Mouse (Mus musculus) megakaryocyte, embryonic 14.5 days (primary cell): ENCODE data around the gene Xrcc5. TPM values are rescaled to one million over a fixed set of nuclear protein-coding genes. Genes with fewer than 3 reads are reported as not detected.

ENCODE experiments used
- H3K27me3 ChIP-seq: replicated peaks from 2 replicates; pipeline ENCODE3; 2012; ENCODE audit warnings: inconsistent platforms
- H3K36me3 ChIP-seq: replicated peaks from 2 replicates; pipeline ENCODE3; 2012; ENCODE audit warnings: low read length, inconsistent platforms, mixed read lengths
- H3K4me1 ChIP-seq: 2 replicates; pipeline ENCODE4 v1.6.1; 2012; ENCODE audit warnings: inconsistent platforms
- H3K4me3 ChIP-seq: replicated peaks from 2 replicates; pipeline ENCODE3; 2012; ENCODE audit warnings: moderate library complexity, mild to moderate bottlenecking, inconsistent platforms
- H3K9me3 ChIP-seq: 2 replicates; pipeline ENCODE4 v1.6.1; 2012; ENCODE audit warnings: inconsistent platforms
- FLI1 ChIP-seq: IDR thresholded peaks from 2 replicates; pipeline ENCODE4 v1.6.1; 2012; ENCODE audit warnings: low read length, inconsistent platforms, mixed read lengths
- GATA1 ChIP-seq: IDR thresholded peaks from 3 replicates; pipeline ENCODE4 v1.6.1; 2012; ENCODE audit warnings: mixed read lengths, low read length, inconsistent platforms, borderline replicate concordance
- polyA plus RNA-seq: library from polyadenylated mRNA; stranded (reverse); fragments of >175 nt; gene quantifications from 2 replicates; pipeline ENCODE4 v1.2.3, GENCODE M21; 2012; ENCODE audit warnings: low replicate concordance; ENCODE audit not compliant: insufficient read depth

Gene Xrcc5
- polyA plus RNA-seq, 1 experiment = 0.62 TPM

DNA sequence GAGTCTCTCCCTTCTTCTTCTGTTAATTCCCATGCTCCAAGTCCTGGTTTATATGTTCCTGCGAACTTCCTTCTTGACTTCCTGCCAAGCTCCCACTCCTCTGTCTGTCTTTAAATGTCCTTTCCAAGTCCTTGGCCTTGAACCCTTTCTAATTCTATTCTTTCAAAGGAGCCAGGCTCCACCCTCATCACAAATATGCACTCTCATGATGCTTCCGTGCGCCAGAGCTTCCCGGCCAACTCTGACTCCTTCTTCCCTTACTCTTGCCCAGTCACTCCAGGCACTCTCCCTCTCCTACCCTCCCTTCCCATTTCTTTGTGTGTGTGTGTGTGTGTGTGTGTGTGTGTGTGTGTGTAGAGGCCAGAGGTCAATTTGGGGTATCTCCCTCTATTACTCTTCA, 70.9 kb downstream of the Xrcc5 start:
- peaks cover 8% of the 10 kb centered on the region for H3K9me3 ChIP-seq
- TF ChIP-seq GATA1 = no peak
- TF ChIP-seq FLI1 = no peak
- H3K4me1 ChIP-seq = peaks cover 6% of the 10 kb centered on the region
- no peaks in the 10 kb centered on the region for H3K27me3 ChIP-seq
- H3K36me3 ChIP-seq = no peaks in the 10 kb centered on the region
- no peak overlapping the region for H3K4me3 ChIP-seq

DNA sequence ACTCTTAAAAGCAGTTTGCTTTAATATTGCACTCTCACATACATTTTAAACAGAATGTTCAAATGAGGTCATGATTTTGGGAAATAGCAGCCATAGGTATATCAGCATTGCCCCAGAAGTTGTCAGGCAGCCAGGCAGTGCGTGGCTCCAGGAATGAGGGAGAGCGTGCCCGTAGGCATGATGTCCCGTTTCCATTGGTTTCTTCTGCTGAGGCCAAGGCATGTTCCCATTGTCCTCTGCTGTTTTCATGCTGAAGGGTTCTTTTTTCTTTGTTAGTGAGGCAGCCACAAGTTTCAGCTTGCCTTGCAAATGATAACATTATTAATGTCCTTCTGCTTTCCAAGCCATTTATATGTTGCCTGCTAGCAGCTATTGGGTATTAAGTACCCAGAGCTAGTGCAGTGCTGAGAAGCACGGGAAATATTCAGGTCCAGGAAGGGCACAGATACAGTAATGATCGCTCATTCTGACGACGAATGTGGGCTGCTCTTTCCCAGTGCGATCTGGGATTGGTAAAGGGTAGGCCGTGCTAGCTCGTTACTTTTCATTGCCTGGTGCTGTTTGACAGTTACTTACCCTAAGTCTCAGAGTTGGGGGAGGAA, 72.6 kb downstream of the Xrcc5 start:
- Histone ChIP-seq H3K4me3 (no peak overlapping the region), H3K9me3 (peaks cover 8% of the 10 kb centered on the region), H3K4me1 (peaks cover 6% of the 10 kb centered on the region), H3K27me3 (no peaks in the 10 kb centered on the region), H3K36me3 (no peaks in the 10 kb centered on the region)
- no peak for TF ChIP-seq FLI1
- no peak for TF ChIP-seq GATA1

DNA sequence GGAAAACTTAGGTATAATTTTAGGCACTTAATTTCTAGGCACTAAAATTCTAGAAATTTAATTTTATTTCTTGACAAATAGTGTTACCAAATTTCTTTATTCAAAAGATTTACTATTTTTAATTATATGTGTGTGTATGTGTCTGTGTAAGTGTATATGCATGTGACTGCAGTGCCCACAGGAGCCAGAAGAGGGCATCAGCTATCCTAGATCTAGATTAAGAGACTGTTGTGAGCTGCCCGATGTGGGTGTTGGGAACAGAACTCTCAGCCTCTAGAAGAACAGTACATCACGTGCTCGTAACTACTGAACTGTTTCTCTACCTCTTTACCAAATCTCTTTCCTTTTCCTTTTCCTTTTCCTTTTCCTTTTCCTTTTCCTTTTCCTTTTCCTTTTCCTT, 73.3 kb downstream of the Xrcc5 start:
- TF ChIP-seq GATA1 (no peak), FLI1 (no peak)
- Histone ChIP-seq H3K36me3 (no peaks in the 10 kb centered on the region), H3K27me3 (no peaks in the 10 kb centered on the region), H3K9me3 (peaks cover 8% of the 10 kb centered on the region), H3K4me3 (no peak overlapping the region), H3K4me1 (peaks cover 1% of the 10 kb centered on the region)

DNA sequence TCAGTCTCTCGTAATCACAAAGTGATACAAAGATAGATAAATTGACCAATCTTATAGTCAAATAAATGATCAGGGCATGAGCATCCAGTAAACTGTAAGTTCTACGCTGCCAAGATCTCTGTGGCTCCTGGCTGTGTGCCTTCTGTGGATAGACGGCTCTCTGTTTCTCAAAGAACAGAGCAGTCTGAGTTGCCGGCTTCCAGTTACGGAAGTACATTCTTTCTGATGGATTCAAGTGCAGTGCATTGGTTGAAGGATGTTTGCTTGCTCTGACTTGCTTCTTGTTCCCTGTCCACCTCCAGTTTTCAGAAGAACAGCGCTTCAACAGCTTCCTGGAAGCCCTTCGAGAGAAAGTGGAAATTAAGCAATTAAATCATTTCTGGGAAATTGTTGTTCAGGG, 75.8 kb downstream of the Xrcc5 start:
- Histone ChIP-seq H3K36me3 (no peaks in the 10 kb centered on the region), H3K9me3 (peaks cover 8% of the 10 kb centered on the region), H3K27me3 (no peaks in the 10 kb centered on the region), H3K4me1 (no peaks in the 10 kb centered on the region), H3K4me3 (no peak overlapping the region)
- TF ChIP-seq GATA1 (no peak), FLI1 (no peak)

DNA sequence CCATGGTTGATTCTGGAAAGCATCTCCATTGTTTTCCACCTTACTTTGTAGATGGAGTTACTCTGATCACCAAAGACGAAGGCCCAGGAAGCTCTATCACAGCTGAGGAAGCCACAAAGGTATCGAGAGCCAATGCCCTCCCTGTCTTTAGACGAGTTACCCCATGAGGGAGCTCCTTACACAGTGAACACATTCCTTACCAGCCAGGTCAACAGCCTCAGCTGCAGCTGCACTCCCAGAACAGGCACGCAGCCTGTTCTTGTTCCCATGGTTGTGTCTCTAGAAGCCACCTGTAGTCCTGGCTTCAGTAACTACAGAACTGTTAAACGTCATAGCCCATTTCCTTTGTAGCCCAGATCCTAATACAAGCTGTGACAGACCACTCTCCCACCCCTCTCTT, 76.4 kb downstream of the Xrcc5 start:
- H3K4me3 ChIP-seq = no peak overlapping the region
- H3K4me1 ChIP-seq = no peaks in the 10 kb centered on the region
- peaks cover 8% of the 10 kb centered on the region for H3K9me3 ChIP-seq
- H3K36me3 ChIP-seq = no peaks in the 10 kb centered on the region
- TF ChIP-seq GATA1 = no peak
- TF ChIP-seq FLI1 = no peak
- H3K27me3 ChIP-seq = no peaks in the 10 kb centered on the region

DNA sequence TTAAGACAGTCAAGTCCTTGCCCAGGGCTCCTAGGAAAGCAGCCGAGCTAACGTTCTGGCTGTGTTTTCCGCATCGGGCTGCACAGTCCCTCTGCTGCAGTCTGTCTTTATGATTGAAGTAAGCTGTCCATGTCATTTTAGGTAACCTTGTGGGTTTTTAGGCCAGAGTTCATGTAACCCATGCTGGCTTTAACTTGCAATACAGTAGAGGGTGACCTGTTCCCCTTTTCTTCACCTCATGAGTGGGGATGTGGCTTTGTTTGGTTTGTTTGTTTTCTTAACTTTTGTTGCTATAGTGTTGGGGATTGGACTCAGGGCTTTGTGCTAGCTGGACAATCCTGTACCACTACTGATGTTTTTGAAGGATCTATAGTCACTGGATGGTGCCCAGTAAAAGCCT, 83.2 kb downstream of the Xrcc5 start:
- Histone ChIP-seq H3K4me1 (no peaks in the 10 kb centered on the region), H3K27me3 (no peaks in the 10 kb centered on the region), H3K9me3 (no peaks in the 10 kb centered on the region), H3K4me3 (no peak overlapping the region), H3K36me3 (peaks cover under 1% of the 10 kb centered on the region)
- no peak for TF ChIP-seq GATA1
- no peak for TF ChIP-seq FLI1

DNA sequence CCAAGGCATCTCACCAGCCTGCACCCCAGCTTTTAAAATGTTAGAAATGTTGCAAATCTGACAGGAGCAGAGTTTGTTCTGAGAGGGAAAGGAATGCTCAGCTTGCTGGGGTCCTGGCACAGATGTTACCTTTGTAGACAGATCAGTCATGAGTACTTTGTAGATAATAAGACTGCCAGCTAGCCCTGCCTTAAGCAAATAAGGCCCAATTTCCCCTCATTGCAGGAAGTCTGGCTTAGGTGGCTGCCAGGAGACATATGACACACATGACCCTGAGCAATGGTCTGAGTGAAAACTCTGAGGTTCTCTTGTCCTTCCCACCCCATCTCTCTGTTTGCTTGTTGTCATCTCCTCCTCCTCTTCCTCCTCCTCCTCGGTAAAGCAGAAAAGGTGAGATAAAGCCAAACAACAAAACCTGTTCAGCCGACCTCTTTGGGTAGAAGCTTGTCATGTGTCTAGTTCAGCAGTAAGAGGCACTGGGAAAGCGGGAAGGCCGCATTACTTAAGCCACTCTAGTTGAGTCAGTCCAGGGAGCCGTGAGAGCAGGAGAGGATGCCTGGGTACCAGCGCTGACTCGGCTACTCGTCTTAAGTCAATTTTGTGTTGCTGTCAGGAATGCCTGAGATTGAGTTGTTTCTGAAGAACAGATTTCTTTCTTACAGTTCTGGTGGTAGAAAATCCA, 92.6 kb downstream of the Xrcc5 start:
- no peak overlapping the region for H3K4me3 ChIP-seq
- no peaks in the 10 kb centered on the region for H3K4me1 ChIP-seq
- peaks cover 2% of the 10 kb centered on the region for H3K27me3 ChIP-seq
- H3K36me3 ChIP-seq = peaks cover 5% of the 10 kb centered on the region
- H3K9me3 ChIP-seq = no peaks in the 10 kb centered on the region
- TF ChIP-seq FLI1 (no peak), GATA1 (no peak)

DNA sequence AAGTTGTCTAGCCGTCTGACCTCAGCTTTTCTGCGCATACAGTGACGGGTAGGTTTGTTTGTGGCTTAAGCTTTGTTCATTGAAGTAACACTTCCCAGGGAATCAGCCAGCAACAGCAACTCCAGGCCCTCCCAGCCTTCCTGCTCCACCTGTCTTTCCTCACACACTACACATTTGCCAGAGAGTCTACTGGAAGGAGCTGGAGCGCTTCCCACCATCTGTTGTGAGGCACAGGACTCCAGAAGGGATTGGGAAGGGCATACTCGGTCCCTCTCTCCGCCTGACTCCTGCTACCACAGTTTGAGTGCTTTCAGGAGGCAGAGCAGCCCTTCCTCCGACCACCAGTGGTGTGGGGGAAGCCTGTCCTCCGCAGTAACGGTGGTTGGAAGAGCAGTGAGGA, 93.4 kb downstream of the Xrcc5 start:
- TF ChIP-seq GATA1 = no peak
- Histone ChIP-seq H3K4me1 (no peaks in the 10 kb centered on the region), H3K27me3 (peaks cover 2% of the 10 kb centered on the region), H3K36me3 (peaks cover 2% of the 10 kb centered on the region), H3K4me3 (no peak overlapping the region), H3K9me3 (no peaks in the 10 kb centered on the region)

DNA sequence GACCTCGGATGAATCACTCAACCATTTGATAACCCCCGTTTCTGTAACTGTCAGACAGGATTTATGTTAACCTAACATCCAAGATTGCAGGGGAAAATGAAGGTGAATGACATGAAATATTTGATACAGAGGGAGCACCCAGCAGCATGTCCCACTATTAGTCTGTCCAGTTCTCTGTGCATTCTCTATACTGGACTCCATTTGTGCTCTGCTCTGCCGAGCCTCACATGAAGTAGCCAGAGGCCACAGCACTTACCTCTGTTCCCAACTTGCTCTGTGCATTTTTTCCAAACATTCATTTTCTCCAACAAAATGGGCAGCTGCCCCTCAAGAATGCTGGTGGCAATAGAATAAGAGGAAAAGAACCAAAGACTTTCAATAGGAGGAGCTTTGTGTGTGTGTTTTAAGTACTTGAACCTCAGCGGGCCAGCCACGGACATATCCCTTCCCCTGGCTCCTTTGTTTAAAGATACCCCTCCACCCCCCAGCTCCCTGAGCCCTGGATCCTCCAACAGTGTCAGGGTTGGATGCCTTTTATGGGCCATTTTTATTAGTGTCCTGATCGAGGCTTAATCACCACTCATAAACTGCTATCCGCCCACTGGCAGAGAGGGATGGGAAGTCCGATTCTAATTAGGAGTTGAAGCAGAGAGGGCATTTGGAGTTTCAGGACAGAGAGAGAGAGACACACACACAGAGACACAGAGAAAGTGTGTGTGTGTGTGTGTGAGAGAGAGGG, 94.3 kb downstream of the Xrcc5 start:
- H3K36me3 ChIP-seq = no peaks in the 10 kb centered on the region
- TF ChIP-seq FLI1 (no peak), GATA1 (no peak)
- no peaks in the 10 kb centered on the region for H3K4me1 ChIP-seq
- H3K27me3 ChIP-seq = peaks cover 2% of the 10 kb centered on the region
- no peaks in the 10 kb centered on the region for H3K9me3 ChIP-seq
- H3K4me3 ChIP-seq = no peak overlapping the region

DNA sequence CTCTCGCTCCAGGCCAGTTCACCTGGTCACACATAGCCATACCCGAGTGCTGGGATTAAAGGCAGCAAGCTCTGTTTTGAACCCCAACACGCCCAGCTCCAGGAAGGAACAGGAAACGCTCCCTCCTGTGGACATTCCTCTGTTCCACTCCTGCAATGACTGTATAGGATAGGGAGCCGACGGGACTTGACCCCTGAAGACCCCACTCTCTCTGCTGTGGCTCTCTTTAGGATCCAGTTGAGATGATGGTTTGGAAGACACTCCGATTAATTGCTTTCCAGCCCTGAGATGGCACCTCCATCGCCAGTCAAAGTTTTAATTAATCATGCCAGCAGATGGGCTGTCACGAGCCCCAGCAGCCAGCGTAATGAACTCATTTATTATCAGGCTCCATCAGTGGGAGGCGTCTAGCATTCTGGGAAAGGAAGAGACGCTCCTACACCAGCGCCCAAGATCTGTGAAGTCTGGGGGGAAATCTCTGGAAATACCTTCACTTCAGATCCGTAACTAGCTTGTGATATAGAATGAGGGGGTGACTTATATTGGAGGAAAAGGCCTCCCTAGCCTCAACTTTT, 99.4 kb downstream of the Xrcc5 start:
- Histone ChIP-seq H3K4me1 (no peaks in the 10 kb centered on the region), H3K27me3 (no peaks in the 10 kb centered on the region), H3K36me3 (no peaks in the 10 kb centered on the region), H3K9me3 (no peaks in the 10 kb centered on the region), H3K4me3 (no peak overlapping the region)
- no peak for TF ChIP-seq GATA1
- TF ChIP-seq FLI1 = no peak
